Mouse (Mus musculus): ENCODE data around the gene Enah.

- no peak for TF ChIP-seq NANOG (IDR thresholded peaks at IDR 0.05; ENCODE audit: borderline replicate concordance, low read length)
- no peak for TF ChIP-seq CTCF (conservative IDR thresholded peaks at IDR 0.05; ENCODE audit: low read length)
Observed at GRCm38 (mm10) chr1:181851521-181852310, 168.1 kb downstream of the Enah start.
